Mouse (Mus musculus): ENCODE results near the gene Nexn. TPM values are rescaled to one million over a fixed set of nuclear protein-coding genes. Genes with fewer than 3 reads are reported as not detected.

Nexn gene
- polyA plus RNA-seq, 3 experiments from 2014 or later = 1.3 to 5.6 (median 2.8) TPM

GRCm38 (mm10) chr3:152193635-152194097 is 72.5 kb downstream of the Nexn start:
- ATAC-seq = peak; percentile 97

DNA sequence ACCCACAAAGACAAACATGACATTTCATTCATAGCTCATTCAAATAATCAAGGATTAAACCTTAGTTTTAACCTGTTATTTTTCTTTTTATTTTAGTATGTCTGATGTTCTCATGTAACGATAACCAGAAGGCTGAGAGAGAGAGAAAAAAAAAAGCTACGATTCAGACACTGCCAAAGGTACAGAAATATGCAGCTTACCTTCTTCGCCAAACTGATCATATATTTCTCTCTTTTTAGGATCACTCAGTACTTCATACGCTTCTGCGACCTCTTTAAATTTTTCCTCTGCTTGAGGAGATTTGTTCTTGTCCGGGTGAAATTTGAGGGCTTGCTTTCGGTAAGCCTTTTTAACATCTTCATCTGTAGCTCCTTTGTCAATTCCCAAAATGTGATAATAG is 73.0 kb downstream of the Nexn start:
- ATAC-seq = peak; percentile 2

DNA sequence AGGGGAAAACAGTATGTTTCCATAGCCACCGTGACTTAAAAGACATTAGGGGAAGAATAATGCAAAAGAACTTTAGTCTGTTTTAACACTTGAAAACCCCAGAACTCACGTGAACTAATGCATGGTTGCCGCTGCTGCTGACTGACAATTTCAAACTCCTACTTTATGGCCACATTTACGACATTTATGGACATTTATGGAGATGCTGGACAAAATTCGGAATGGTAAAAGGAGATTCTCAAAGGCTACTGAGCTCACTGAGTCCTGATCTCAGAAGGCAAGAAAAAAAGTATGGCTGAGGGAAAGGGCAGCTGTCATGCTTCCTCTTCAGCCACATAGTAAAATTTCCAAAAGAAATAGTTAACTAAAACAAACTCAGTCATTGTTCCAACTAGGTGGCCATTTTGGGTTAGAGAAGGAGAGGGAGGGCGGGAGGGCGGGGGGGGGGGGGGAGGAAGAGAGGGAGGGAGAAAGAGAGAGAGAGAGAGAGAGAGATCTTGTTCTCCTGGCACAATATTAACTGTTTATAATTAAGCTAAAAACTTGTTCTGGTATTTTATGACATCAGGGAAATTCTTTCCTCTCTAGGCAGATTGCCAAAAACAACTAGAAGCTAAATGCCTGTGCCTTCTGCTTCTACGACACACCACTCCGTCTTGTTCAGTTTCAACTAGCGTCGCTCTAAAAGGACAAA is 73.8 kb downstream of the Nexn start:
- ATAC-seq = no peak

DNA sequence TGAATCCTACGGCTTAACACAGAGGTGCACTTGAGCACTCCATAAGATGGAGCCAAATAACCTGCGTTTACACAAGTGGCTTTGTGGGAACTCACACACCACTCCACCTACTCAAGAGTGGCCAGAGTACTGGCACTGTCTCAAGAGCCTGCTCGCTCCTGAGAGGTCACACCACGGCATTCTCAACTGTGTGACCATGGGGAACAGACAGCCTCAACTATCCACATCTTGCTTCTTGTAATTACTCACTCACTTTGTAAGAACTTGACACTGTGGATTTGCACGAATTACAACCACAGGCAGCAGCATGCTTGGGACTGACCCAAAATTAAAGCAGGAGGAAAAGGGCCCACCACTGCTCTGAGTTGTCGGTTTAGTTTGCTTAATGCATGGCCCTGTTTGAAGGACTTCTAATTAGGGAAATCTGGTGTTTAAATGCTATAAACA is 74.3 kb downstream of the Nexn start:
- no peak for ATAC-seq

DNA sequence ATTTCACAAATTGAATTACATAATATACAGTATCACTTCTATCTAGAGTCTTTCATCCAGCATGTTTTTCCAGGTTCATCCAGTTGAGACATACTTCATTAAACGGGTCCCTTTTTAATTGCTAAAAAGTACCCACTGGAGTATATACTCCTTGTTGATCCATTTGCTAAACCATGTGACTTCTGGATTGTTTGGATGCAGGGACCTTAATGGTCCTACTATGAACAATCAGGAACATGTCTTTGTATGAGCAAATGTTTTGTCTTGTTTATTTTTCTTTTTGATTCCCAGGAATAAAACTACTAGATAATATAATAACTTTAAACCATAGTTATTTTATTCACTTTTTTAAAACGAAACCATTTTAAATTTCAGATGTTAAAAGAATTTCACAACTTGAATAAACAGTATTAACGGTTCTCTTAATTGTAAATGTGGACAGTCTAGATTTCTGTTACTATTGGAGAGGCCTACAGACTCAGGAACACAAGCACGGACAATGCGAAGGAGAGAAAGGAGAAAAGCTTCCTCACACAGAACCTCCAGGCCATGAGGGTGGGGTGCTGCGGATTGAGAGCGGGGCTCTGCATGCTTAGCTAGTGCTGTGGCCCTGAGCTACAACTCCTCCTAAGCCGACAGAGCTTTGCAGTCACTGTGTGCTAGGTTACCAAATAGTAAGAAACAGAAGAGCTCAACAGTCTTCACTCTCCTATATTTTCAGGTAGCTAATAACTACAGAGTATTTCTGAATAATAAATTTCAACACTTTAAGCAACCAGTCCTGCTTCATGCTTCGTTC is 75.3 kb downstream of the Nexn start:
- ATAC-seq = no peak

DNA sequence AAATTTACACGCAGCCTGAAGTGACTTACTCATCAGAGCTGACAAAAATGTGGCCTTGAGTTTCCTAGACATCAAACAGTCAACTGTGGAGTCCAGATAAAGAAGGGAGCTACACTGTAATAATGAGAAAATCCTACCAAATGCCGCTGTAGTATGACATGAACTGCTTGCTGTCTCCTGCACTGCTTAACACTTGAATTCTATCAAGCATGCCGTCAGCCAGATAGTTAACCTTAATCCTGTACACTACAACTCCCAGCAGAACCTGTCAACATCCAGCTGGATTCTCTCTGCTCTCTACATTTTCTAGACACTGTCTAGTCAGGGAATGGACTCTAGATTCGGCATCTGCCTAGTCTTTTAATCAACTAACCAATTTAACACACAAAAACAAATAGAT is 76.8 kb downstream of the Nexn start:
- ATAC-seq = no peak

Other genes with a start within 250 kb of the Nexn start
- gene Gipc2, start 100.1 kb downstream of the Nexn start, polyA plus RNA-seq (2017; shearing (Covaris generic)) = not detected
- gene Dnajb4, start 56.0 kb downstream of the Nexn start, polyA plus RNA-seq (2017; shearing (Covaris generic)) = 1 to 10 TPM; 4.6 to 6.1 (median 5.8) TPM
- 100 to 1,000 TPM; 197 to 282 (median 262) TPM for gene Fubp1, start 55.9 kb downstream of the Nexn start, polyA plus RNA-seq (2017; shearing (Covaris generic))
- gene Miga1, start 74.1 kb upstream of the Nexn start, polyA plus RNA-seq (2017; shearing (Covaris generic)) = 10 to 100 TPM in 1 of 3 experiments, 1 to 10 TPM in 2; 2.4 to 10.1 (median 6.2) TPM
- gene Usp33, start 80.1 kb upstream of the Nexn start, polyA plus RNA-seq (2017; shearing (Covaris generic)) = 10 to 100 TPM; 23.3 to 32.1 (median 30.3) TPM
- gene Zzz3, start 129.1 kb upstream of the Nexn start, polyA plus RNA-seq (2017; shearing (Covaris generic)) = 10 to 100 TPM; 25.3 to 35.1 (median 33.4) TPM

Measured in inflammation-experienced regulatory T-cells, adult 6 months (primary cell).